Mouse (Mus musculus) adrenal gland, adult 8-10 months (tissue): ENCODE measurements at regions not wholly inside any gene's neighbourhood (a gene's known extent, or its start where the extent isn't known, plus 50 kb on each side); places are given as distances from the start of the nearest gene placed in this dataset.
A peak's percentile ranks its signal among the peaks of the same experiment; 100 is the strongest.

Experiments
- DNase-seq: peaks from one replicate; pipeline ENCODE4 v3.0.0; 2022

DNA sequence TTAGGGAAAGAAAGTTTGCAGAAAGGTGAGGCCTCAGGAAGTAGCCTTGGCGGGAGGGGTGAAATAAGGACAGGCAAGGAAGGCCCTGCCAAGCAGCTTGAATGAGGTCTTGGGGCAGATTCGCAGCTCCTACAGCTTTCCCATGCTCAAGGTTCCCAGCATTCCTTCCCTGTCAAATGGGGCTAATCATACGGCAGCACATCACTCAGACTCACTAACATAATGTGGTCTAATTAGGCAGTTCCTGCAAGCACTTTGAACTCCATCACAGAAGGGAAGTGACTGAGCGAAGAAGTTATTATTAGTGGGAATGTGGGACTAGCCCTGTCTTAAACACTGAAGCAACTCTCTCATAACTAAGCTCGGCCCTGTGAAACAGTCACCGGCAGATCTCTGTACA is 87.1 kb upstream of the Gm10260 start:
- no peak for DNase-seq

DNA sequence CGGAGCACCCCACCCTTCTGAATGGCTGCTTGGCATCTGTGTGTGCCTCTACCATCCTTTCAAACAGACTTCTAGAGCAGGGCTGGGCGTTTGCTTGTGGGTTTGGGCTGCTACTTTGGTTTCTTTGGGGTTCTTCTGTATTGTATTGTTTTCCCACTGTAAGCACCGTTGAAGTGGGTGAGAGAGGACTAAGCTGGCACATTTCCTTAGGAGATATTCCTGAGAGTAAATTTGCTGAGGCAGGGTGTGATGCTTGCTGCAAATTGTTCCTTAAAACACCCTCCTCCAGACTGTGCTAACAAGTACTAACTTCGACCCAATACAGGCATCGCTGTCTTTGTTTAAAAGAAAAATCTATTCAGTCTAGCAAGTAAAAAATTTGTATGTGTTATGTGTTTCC is 84.7 kb upstream of the Gm10260 start:
- DNase-seq, result no peak

GRCm38 (mm10) chr13:97842801-97843200 is 82.4 kb upstream of the Gm10260 start:
- DNase-seq, result no peak

- DNase-seq, result no peak
These were observed 81.1 kb upstream of the Gm10260 start for GRCm38 (mm10) chr13:97841503-97841902.

- DNase-seq, result no peak
These were observed 79.3 kb upstream of the Gm10260 start for GRCm38 (mm10) chr13:97839617-97840308.

- DNase-seq, result peak; percentile 10
These were observed 77.1 kb upstream of the Gm10260 start for GRCm38 (mm10) chr13:97837443-97838000.

- DNase-seq, result no peak
These were observed 72.0 kb upstream of the Gm10260 start for GRCm38 (mm10) chr13:97832448-97832847.

DNA sequence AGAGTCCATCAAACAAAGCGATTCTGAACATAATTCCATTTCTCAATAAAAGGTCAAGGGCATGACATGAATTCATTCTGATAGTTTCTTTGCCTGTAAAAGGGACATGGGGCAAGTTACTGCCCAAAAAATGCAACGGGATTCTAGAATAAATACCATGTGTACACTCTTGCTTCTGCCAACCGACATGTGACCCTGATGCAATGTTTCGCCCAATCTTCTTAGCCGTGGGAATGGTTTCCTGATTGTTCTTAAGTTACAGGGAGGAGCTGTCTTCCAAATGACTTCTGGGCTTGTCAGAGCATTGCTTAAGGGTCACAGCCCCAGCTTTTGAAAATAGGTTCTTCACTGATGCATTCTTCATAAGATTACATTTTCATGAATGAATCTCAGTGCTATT is 71.4 kb upstream of the Gm10260 start:
- DNase-seq, result no peak

GRCm38 (mm10) chr13:97829558-97829957 is 69.1 kb upstream of the Gm10260 start:
- DNase-seq, result no peak

DNA sequence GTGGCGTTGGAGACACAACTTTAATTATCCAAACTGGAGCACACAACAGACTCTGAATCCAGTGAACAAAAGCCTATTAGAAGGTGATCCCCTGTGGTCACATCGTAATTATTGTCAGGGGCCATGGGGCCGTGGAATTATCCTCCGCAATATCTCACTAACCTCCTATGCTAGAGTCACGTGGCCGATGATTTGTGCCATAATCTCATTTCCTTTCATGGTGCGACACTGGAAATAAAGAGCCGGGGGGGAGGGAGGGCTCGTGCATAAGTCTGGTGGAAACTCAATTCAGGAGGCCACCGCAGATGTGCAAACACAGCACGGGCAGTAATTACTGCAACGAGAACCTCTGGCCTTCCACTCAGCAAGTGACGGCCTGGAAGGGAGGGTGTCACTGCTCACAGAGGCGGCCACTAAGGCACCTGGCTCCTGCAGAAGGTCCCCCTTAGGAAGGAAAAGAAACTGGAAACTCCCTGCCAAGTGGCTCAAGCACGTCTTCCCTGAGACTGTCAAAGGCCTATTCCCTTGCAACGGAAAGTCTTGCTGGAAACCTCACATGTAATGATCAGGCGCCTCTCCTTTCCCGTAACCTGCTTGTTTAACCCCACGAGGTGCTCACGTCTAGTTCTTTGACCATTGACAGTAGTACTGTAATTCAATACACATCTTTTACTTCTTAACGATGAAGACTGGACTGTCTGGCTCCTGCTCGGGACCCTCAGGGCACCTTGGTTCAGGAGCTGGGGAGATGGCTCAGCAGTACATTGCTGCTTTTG is 65.6 kb upstream of the Gm10260 start:
- DNase-seq, result no peak

DNA sequence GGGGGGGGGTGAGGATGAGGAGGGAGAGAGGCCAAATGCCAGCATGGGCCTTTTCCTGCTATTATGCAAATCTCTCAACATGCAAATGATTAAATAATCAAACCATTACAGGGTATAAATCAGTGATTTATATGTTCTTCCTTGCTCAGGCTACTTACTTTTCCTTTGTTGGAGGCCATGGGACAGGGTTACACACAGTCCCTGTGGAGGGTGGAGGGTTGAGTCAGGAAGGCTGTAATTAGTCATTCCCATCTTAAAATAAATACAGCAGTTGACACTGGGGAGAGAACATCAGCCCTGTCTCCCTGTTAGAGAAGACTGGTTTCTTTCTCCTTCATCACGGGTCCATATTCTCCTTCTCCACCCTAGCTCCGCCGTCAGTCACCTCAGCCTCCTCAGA is 64.9 kb upstream of the Gm10260 start:
- DNase-seq, result no peak

DNA sequence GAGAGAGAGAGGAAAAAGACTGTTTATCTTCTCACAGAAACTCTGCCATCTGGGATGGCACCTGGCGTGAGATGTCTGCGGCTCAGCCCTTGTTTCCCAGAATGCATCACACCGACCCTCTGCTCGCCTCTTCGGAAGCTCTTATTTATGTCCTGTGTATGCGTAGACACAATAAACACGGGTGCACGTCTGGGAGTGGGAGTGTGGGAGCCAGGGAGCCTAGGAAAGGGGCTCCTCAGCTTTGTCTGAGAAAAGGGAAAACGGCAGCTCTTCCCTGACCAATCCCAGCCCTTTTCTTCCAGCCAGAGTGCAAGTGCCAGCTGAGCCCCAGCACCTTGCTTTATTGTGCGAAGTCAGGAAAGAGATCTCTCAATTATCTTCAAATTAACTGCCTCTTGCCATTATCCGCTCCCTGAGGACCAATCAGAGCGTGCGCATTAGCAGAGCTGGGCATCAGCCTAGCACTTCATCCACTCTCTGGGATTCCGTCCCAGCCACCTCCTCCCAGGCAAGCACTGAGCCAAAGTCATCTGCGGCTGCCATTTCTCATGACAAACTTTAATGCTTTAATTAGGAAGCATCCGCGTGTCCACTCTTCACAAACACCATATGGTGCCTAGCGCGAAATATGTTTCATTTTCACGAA is 63.8 kb upstream of the Gm10260 start:
- no peak for DNase-seq

- DNase-seq, result no peak
These were observed 61.2 kb upstream of the Gm10260 start for GRCm38 (mm10) chr13:97821630-97822029.

GRCm38 (mm10) chr13:97821011-97821410 is 60.6 kb upstream of the Gm10260 start:
- peak; percentile 26 for DNase-seq

- DNase-seq, result no peak
These were observed 60.0 kb upstream of the Gm10260 start for GRCm38 (mm10) chr13:97820401-97820800.

- DNase-seq, result peak; percentile 23
These were observed 58.6 kb upstream of the Gm10260 start for GRCm38 (mm10) chr13:97819036-97819435.

- no peak for DNase-seq
These were observed 56.5 kb upstream of the Gm10260 start for GRCm38 (mm10) chr13:97816923-97817322.
